Mouse (Mus musculus): ENCODE results near the gene Lsm3.

GRCm38 (mm10) chr6:91549621-91550020 is 33.9 kb downstream of the Lsm3 start:
- TF ChIP-seq CTCF (IDR thresholded peaks at IDR 0.05; ENCODE audit: low read depth) = no peak
- TF ChIP-seq EP300 (optimal IDR thresholded peaks at IDR 0.05) = no peak
